Mouse (Mus musculus): ENCODE measurements around the gene Smtn. TPM values are rescaled to one million over a fixed set of nuclear protein-coding genes. Genes with fewer than 3 reads are reported as not detected.
A peak's percentile ranks its signal among the peaks of the same experiment; 100 is the strongest.

Gene Smtn
- polyA plus RNA-seq, 1 experiment: 57.2 TPM

GRCm38 (mm10) chr11:3513291-3513690 lies 27.1 kb downstream of the Smtn start:
- 86% methylated on average over 6 of the region's 6 CpGs for whole genome bisulfite sequencing
- DNase-seq: no peak
- H3K36me3 ChIP-seq (ENCODE audit: control insufficient read depth, insufficient read depth, low read length): no peaks in the 10 kb centered on the region
- H3K4me1 ChIP-seq (ENCODE audit: control insufficient read depth, insufficient read depth, low read length): peaks cover 25% of the 10 kb centered on the region
- H3K27ac ChIP-seq (ENCODE audit: insufficient read depth, low read depth, low read length): no peak overlapping the region
- TF ChIP-seq CTCF (conservative IDR thresholded peaks at IDR 0.05; ENCODE audit: insufficient read depth, insufficient read length, low read depth, low read length) (no peak), POLR2A (IDR thresholded peaks at IDR 0.05; ENCODE audit: low read depth, low read length) (no peak)
- no peaks in the 10 kb centered on the region for H3K27me3 ChIP-seq (replicated peaks; ENCODE audit: control insufficient read depth, insufficient read depth, low read length)
- no peak overlapping the region for H3K4me3 ChIP-seq (ENCODE audit: insufficient read depth, low read depth, low read length)

DNA sequence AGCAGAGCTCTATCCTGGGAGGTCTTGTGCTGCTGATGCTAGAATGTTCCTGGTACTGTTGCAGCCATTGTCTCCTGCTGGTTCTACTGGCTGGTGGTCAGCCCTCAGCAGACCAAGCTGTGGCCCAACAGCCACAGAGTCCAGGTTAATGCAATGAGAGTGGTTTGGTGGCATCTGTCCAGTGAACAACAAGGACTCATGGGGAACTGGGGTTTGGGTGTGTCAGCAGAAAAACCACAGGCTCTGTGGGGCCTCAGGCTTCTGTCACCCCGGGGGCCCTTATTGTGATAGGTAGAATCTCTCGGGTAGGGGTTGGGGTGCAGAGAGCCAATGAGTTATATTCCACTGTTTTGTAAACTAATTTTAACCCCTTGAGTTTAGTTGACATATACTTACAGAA lies 30.1 kb downstream of the Smtn start:
- Histone ChIP-seq H3K4me1 (ENCODE audit: control insufficient read depth, insufficient read depth, low read length) (peaks cover 15% of the 10 kb centered on the region), H3K27ac (ENCODE audit: insufficient read depth, low read depth, low read length) (peak overlapping the region; percentile 28), H3K4me3 (ENCODE audit: insufficient read depth, low read depth, low read length) (no peak overlapping the region), H3K36me3 (ENCODE audit: control insufficient read depth, insufficient read depth, low read length) (no peaks in the 10 kb centered on the region), H3K27me3 (replicated peaks; ENCODE audit: control insufficient read depth, insufficient read depth, low read length) (no peaks in the 10 kb centered on the region)
- no peak for DNase-seq
- no peak for TF ChIP-seq CTCF (conservative IDR thresholded peaks at IDR 0.05; ENCODE audit: insufficient read depth, insufficient read length, low read depth, low read length)
- TF ChIP-seq POLR2A (IDR thresholded peaks at IDR 0.05; ENCODE audit: low read depth, low read length): no peak
- 86% methylated on average over 2 of the region's 2 CpGs for WGBS

DNA sequence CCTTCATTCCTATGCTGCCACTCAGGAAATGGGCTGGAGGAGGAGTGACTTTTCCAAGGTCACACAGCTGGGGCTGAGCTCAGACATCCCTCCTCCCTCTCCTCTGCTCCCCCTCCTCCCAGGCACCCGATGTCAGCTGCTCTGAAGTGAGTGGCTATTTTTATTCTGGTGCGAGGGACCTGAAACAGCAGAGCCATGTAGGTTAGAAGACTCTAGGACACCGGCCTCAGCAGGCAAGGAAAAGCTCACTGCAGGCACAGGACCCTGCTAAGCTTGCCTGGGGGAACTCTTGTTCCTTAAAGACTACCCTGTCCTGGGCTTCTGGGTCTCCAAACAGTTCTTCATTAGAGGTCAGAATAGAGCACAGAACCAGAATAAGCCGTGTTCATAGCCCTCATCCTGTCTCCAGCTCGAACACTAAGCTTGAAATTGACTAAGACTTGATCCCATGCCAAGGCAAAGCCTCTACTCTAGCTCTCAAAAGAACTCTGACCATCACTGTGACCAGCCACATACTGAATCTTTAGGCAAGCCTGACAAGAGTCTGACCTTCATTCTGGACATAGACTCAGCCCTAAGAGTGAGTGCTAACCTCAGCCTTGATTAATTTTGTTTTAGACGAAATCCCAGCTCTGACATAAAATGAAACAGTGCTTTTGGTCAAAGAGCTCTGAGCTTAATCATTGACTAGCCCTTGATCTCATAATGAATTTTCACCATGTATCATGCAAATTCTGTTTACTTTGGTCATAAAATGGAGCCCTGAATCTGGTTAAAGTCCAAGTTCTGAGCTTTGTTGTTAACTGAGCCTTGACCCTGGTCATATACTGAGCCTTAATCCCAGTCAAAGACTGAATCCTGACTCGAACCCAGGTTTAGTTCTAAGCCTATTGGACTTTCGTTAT lies 31.0 kb downstream of the Smtn start:
- no peaks in the 10 kb centered on the region for H3K27me3 ChIP-seq (replicated peaks; ENCODE audit: control insufficient read depth, insufficient read depth, low read length)
- peak; percentile 85 for DNase-seq
- H3K4me1 ChIP-seq (ENCODE audit: control insufficient read depth, insufficient read depth, low read length): peaks cover 15% of the 10 kb centered on the region
- H3K36me3 ChIP-seq (ENCODE audit: control insufficient read depth, insufficient read depth, low read length): no peaks in the 10 kb centered on the region
- peak overlapping the region; percentile 98 for H3K27ac ChIP-seq (ENCODE audit: insufficient read depth, low read depth, low read length)
- TF ChIP-seq POLR2A (IDR thresholded peaks at IDR 0.05; ENCODE audit: low read depth, low read length): no peak
- TF ChIP-seq CTCF (conservative IDR thresholded peaks at IDR 0.05; ENCODE audit: insufficient read depth, insufficient read length, low read depth, low read length): no peak
- H3K4me3 ChIP-seq (ENCODE audit: insufficient read depth, low read depth, low read length): no peak overlapping the region
- WGBS: 25% methylated on average over 8 of the region's 8 CpGs

- WGBS: 47% methylated on average over 7 of the region's 7 CpGs
- peak overlapping the region; percentile 98; the same call in 1 of the 2 replicates for H3K27ac ChIP-seq (ENCODE audit: insufficient read depth, low read depth, low read length)
- TF ChIP-seq POLR2A (IDR thresholded peaks at IDR 0.05; ENCODE audit: low read depth, low read length) (no peak), CTCF (conservative IDR thresholded peaks at IDR 0.05; ENCODE audit: insufficient read depth, insufficient read length, low read depth, low read length) (no peak)
Observed at GRCm38 (mm10) chr11:3508226-3508625, 32.2 kb downstream of the Smtn start.

GRCm38 (mm10) chr11:3503755-3504693 lies 36.4 kb downstream of the Smtn start:
- DNase-seq: no peak
- H3K27ac ChIP-seq (ENCODE audit: insufficient read depth, low read depth, low read length): peak overlapping the region; percentile 72
- H3K4me3 ChIP-seq (ENCODE audit: insufficient read depth, low read depth, low read length): peak overlapping the region; percentile 66
- TF ChIP-seq POLR2A (IDR thresholded peaks at IDR 0.05; ENCODE audit: low read depth, low read length) (no peak), CTCF (conservative IDR thresholded peaks at IDR 0.05; ENCODE audit: insufficient read depth, insufficient read length, low read depth, low read length) (no peak)
- H3K27me3 ChIP-seq (replicated peaks; ENCODE audit: control insufficient read depth, insufficient read depth, low read length): no peaks in the 10 kb centered on the region
- H3K36me3 ChIP-seq (ENCODE audit: control insufficient read depth, insufficient read depth, low read length): no peaks in the 10 kb centered on the region
- 58% methylated on average over 11 of the region's 11 CpGs for WGBS
- H3K4me1 ChIP-seq (ENCODE audit: control insufficient read depth, insufficient read depth, low read length): peaks cover 5% of the 10 kb centered on the region

More at GRCm38 (mm10) chr11:3508226-3508625, 32.2 kb downstream of the Smtn start:
- no peak for DNase-seq
- Histone ChIP-seq H3K4me3 (ENCODE audit: insufficient read depth, low read depth, low read length) (no peak overlapping the region), H3K4me1 (ENCODE audit: control insufficient read depth, insufficient read depth, low read length) (peaks cover 15% of the 10 kb centered on the region), H3K27me3 (replicated peaks; ENCODE audit: control insufficient read depth, insufficient read depth, low read length) (no peaks in the 10 kb centered on the region), H3K36me3 (ENCODE audit: control insufficient read depth, insufficient read depth, low read length) (no peaks in the 10 kb centered on the region)

- no peaks in the 10 kb centered on the region for H3K27me3 ChIP-seq (replicated peaks; ENCODE audit: control insufficient read depth, insufficient read depth, low read length)
- H3K36me3 ChIP-seq (ENCODE audit: control insufficient read depth, insufficient read depth, low read length): no peaks in the 10 kb centered on the region
- 86% methylated on average over 18 of the region's 18 CpGs for WGBS
- no peak for DNase-seq
- H3K27ac ChIP-seq (ENCODE audit: insufficient read depth, low read depth, low read length): no peak overlapping the region
- H3K4me3 ChIP-seq (ENCODE audit: insufficient read depth, low read depth, low read length): no peak overlapping the region
- H3K4me1 ChIP-seq (ENCODE audit: control insufficient read depth, insufficient read depth, low read length): no peaks in the 10 kb centered on the region; the same call in 1 of the 2 replicates
- TF ChIP-seq POLR2A (IDR thresholded peaks at IDR 0.05; ENCODE audit: low read depth, low read length): no peak
- TF ChIP-seq CTCF (conservative IDR thresholded peaks at IDR 0.05; ENCODE audit: insufficient read depth, insufficient read length, low read depth, low read length): no peak
Observed at GRCm38 (mm10) chr11:3502459-3503072, 37.8 kb downstream of the Smtn start.

All from kidney, adult 2 months (tissue).